Mouse (Mus musculus) adrenal gland, postnatal 25 days (tissue): ENCODE results near the gene Hbb-bh1. TPM values are rescaled to one million over a fixed set of nuclear protein-coding genes. Genes with fewer than 3 reads are reported as not detected.
"Not testable (repeated sequence)": the region's sequence is repeated elsewhere in the genome, so short reads cannot be mapped to it uniquely, and the experiment has no call there.

Experiments used
- DNase-seq: peaks from one replicate; pipeline ENCODE4 v3.0.0; 2021; ENCODE audit warnings: mixed read lengths
- long read RNA-seq: library from polyadenylated mRNA; stranded (forward); transcript quantifications from one replicate; pipeline ENCODE4 v2.0.0, GENCODE M21; 2021
- total RNA-seq: library from RNA; stranded (reverse); gene quantifications from 2 replicates; pipeline ENCODE4 v1.2.3, GENCODE M21; 2021

The Hbb-bh1 gene
- total RNA-seq: not detected in 2 replicates
- long read RNA-seq: 0 reads

GRCm38 (mm10) chr7:103843034-103843433 lies at the start of gene Hbb-bh1:
TSS of gene Hbb-bh1 (minus strand) at chr7:103843164.
- no peak for DNase-seq

- no peak for DNase-seq
These were observed 43.2 kb upstream of the Hbb-bh1 start, which contains the start of gene Olfr66 for GRCm38 (mm10) chr7:103886152-103886551. TSS of gene Olfr66 (minus strand) at chr7:103886252.

- DNase-seq: no peak
These were observed 34.1 kb upstream of the Hbb-bh1 start for GRCm38 (mm10) chr7:103877093-103877492.

GRCm38 (mm10) chr7:103874451-103874850 lies 31.5 kb upstream of the Hbb-bh1 start:
- no peak for DNase-seq

DNA sequence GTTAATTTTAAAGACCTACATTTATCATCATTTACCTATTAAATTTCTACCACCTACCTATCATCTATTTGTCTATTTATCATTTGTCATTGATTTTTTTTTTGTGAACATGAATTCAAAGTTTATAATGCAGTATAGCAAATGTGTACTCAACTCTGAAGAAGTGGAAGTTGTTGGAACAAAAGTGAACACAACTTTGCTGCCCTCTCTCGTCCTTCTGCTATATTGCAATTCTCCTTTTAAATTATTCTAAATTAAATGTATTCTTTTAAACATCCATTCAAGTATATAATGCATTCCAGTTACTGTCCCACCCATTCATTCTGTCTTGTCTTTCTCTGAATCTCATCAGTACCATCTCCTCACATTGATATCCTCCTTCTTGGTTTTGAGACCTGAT lies 30.1 kb upstream of the Hbb-bh1 start:
- DNase-seq: no peak

DNA sequence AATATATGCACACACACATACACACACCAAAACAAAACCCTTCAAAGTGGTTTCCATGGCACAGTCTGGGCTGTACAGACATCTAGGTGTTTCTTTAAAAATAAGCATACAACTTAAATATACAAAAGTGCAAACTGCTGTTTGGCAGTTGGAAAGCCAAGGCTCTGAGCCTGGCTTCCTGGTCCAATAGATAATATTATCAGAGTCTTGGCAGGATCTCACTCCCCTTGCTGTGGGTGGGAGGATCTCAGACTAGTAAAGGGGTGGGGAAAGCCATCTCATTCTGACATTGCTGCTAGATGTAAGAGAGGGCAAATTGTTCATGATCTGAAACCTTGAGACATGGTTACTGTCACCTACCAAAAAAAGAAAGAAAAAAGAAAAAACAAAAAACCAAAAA lies 27.7 kb upstream of the Hbb-bh1 start:
- DNase-seq: no peak

DNA sequence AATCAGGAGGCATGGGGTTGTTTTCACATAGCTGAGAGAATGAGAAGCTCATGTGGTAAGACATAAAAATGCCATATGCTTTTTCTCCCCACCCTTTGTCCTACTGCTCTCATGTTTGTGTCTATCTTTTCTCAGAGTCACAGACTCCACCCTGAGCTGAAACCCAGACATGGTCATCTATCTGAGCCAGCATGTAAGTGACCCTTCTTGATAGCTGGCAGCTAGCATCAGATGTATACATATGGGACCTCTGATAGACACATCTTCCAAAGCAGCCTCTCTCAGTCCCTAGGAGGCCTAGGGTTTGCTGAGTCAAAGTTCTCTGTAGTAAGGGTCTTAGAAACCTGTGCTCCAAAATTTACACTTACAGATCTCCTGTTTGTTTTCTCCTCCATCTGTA lies 22.8 kb upstream of the Hbb-bh1 start:
- DNase-seq: no peak

- no peak for DNase-seq
These were observed 18.6 kb upstream of the Hbb-bh1 start for GRCm38 (mm10) chr7:103861531-103861930.

DNA sequence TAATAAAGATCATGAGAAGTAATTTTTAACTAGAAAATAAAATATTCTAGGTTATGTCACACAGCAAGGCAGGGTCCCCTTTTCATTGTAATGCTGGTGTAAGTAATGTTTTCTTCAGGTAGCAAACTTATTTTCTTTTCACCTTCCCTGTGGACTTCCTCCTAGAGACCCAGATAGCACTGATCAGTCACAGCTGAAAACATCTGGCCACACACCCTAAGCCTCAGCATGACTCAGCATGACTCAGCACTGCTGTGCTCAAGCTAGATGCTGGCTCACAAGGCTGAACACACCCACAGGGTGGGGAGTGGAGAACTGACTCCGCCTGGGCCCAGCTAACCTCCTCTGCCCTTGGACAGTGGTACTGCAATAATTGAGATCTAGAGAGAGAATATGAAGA lies 17.9 kb upstream of the Hbb-bh1 start:
- DNase-seq: peak; percentile 54

DNA sequence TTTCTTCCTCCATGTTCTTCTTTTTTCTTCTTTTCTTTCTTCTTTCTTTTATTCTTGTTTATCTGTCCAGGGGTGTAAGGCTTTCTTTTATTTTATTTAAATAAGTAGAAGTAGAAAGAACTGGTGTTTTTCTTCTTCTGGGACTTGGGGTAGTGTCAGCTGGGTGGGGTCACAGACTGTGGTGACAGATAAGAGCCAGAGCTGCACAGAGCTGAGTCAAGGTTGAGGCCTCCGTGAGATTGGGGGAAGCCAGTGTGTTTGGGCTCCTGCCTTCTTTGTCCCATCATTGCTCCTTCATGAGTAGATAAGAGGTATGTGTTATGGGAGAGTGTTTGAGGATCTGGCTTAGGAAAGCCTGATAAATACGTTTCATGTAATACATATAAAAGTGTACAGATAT lies 16.1 kb upstream of the Hbb-bh1 start:
- no peak for DNase-seq

DNA sequence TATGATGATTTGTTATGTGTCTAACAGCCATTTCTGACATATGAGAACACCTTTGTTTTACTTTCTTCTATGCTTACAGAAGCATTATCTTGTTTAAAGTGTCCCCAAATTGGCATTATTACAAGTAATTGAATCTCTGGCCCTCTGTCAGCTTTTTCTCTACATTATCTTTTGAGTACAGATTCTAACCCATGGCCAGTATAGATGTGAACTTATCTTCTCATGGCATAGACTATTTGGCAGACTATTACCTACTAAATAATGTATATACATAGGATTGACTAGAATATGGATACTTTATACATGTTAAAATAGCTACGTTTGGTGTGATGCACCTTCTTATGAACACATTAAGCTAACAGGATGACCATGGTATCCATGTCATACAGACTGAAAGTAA lies 11.7 kb upstream of the Hbb-bh1 start:
- DNase-seq: no peak

DNA sequence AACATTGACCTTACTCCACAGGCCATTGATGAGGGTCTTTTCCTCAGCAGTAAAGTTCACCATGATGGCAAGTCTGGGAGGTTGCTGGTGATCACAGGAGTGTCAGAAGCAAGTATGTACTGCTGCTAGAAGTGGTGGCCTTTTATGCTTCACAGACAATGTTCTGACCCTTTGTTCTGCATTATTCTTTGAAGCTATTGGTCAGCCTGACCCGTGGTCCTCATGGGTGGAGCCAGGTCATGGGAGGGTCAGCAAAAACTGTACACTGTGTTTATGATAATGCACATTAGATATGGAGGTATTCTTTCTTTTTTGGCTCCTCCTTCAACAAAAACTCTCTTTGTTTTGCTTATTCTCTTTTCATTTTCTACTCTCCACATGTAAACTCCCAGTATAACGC lies 10.1 kb upstream of the Hbb-bh1 start, which contains the start of gene Hbb-y:
Hbb-y (minus strand) TSS at position 127 of the 400 bp plus-strand sequence.
- DNase-seq: no peak

- no peak for DNase-seq
These were observed 1.8 kb upstream of the Hbb-bh1 start for GRCm38 (mm10) chr7:103844525-103845325.

GRCm38 (mm10) chr7:103840268-103840667 lies 2.7 kb downstream of the Hbb-bh1 start, which contains the start of gene Hbb-bh2:
TSS of gene Hbb-bh2 (minus strand) at chr7:103840520.
- DNase-seq: no peak

DNA sequence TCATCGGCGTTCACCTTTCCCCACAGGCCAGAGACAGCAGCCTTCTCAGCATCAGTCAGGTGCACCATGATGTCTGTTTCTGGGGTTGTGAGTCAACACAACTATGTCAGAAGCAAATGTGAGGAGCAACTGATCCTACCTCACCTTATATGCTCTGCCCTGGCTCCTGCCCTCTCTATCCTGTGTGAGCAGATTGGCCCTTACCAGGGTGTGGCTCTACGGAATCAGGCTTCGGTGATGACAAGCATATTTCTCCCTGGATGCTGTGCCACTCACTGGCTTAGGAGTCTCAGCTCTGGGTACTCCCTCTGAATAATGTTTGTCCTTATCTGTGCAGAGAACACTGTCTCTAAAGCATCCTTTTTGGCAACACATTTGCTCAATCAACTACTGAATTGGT lies 15.2 kb downstream of the Hbb-bh1 start, which contains the start of gene Hbb-bs:
Hbb-bs (minus strand) TSS at position 289 of the 400 bp plus-strand sequence.
- no peak for DNase-seq

DNA sequence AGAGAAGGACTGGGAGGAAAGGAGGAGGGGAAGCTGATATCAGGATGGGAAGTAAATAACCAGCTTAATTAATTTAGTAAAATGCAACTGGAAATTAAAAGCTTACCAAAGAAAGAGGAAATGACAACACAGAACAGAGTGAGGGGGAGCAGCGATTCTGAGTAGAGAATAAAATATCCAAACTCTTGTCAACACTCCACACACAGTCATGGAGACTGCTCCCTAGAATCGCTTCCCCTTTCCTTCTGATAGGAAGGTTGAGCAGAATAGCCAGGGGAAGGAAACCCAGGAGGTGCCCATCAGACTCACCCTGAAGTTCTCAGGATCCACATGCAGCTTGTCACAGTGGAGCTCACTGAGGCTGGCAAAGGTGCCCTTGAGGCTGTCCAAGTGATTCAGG lies 15.8 kb downstream of the Hbb-bh1 start:
- not testable (repeated sequence) for DNase-seq

DNA sequence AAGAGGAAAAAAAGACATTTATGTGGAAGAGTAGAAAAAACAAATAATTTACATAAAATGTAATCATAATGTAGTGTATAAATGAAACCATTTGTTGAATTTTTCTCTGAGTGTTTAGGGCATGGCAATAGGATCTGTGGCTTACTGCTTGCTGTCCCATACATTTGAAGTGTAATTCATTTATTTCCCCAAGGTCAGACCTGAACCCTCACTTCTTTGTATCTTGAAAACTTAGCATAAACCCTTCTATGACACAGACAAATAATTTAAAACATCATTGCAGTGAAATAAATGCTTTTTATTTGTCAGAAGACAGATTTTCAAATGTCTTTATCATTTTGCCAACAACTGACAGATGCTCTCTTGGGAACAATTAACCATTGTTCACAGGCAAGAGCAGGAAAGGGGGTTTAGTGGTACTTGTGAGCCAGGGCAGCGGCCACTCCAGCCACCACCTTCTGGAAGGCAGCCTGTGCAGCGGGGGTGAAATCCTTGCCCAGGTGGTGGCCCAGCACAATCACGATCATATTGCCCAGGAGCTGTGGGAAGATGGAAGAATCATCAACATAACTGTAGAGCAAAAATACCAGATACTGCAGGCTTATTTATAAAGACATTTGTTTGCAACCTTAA lies 16.6 kb downstream of the Hbb-bh1 start:
- DNase-seq: no peak

DNA sequence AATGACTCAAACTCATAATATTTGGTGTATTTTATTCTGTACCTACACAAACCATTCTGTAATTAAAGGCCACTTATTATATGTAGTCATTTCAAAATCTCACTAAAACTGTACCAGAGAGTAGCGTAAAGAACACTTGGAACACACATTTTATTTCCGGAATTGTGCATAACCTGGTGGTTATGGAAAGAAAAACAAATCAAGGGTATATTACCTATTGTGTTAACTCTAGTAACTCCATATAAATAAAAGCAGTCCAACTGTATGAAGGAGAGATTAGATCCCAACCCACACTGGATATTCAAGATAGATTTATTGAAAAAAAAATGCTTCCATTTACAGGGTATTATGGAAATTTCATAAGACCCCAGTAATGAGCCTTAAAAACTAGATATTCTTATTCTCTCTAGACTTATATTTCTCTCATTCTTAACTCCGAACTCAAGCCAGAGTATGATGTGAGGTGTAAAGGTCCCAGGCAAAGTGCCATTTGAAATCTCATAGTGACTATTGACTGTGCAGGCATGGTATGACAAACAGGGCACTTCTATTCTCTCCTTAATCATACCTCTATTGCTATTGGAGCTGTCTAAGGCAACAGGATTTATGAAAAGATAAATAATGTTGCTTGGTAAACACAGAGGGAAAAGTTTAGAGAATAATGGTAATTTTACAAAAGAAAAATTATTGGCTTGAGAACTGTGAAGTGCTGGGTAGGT lies 17.3 kb downstream of the Hbb-bh1 start:
- no peak for DNase-seq

GRCm38 (mm10) chr7:103824597-103824996 lies 18.4 kb downstream of the Hbb-bh1 start:
- DNase-seq: no peak

- not testable (repeated sequence) for DNase-seq
These were observed 27.9 kb downstream of the Hbb-bh1 start for GRCm38 (mm10) chr7:103815085-103815484.

GRCm38 (mm10) chr7:103813766-103814165 lies 29.2 kb downstream of the Hbb-bh1 start, which contains the start of gene Hbb-bt:
TSS of gene Hbb-bt (minus strand) at chr7:103813996.
- no peak for DNase-seq

GRCm38 (mm10) chr7:103813152-103813551 lies 29.8 kb downstream of the Hbb-bh1 start:
- not testable (repeated sequence) for DNase-seq

DNA sequence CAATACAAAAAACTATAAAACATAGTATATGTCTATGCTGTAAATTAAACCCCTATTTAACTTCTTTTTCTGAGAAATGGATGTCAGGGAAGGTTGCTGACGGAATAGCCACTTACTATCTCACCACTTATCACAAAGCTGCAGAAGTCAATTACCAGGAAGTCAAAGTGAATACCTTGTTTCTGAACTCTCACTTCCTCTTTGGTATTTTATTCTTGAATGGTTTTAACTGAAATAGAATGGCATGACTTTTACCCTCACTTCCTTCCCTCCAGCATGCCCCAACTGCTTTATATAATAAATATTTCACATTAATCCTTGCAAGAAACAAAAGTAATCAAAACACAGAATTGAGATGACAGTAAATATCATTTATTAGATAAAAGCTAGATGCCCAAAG lies 30.8 kb downstream of the Hbb-bh1 start:
- DNase-seq: no peak
